In genomic region chr15:52785976-52786375, GRCm38 (mm10) we compare ENCODE assay signal across 15 mouse cellular contexts.
"Had no signal": no experiment of that assay in that cellular context is flagged by ENCODE, and none has a peak within 500 bp of the region (broad histone marks: within the 10 kb centered on the region; RNA-seq: fewer than 3 reads in every experiment).

No protein-coding gene starts in this region.

- H3K9me3 ChIP-seq: kidney, embryonic 15.5 days; limb, embryonic 12.5 days; liver, embryonic 13.5 days; midbrain, embryonic 15.5 days; neural tube, embryonic 13.5 days; stomach, embryonic 15.5 days had no signal

- DNase-seq: kidney, adult 2 months; kidney, postnatal 14 days; layer of hippocampus, postnatal 36 days; liver; liver, embryonic 13.5 days; liver, postnatal 0 days; lung, postnatal 4 days; retina, postnatal 1 day; thymus, postnatal 4 days had no signal

- H3K36me3 ChIP-seq: kidney, embryonic 15.5 days; limb, embryonic 12.5 days; liver, embryonic 13.5 days; midbrain, embryonic 15.5 days; neural tube, embryonic 13.5 days; stomach, embryonic 15.5 days had no signal

- H3K4me3 ChIP-seq: kidney, embryonic 15.5 days; limb, embryonic 12.5 days; liver, embryonic 13.5 days; midbrain, embryonic 15.5 days; neural tube, embryonic 13.5 days; stomach, embryonic 15.5 days had no signal

- H3K27me3 ChIP-seq: kidney, embryonic 15.5 days; limb, embryonic 12.5 days; liver, embryonic 13.5 days; midbrain, embryonic 15.5 days; neural tube, embryonic 13.5 days; stomach, embryonic 15.5 days had no signal

- H3K4me2 ChIP-seq: kidney, embryonic 15.5 days; limb, embryonic 12.5 days; liver, embryonic 13.5 days; midbrain, embryonic 11.5 days; midbrain, embryonic 15.5 days; neural tube, embryonic 13.5 days; stomach, embryonic 15.5 days had no signal

- H3K27ac ChIP-seq: kidney, embryonic 15.5 days; limb, embryonic 12.5 days; liver, embryonic 13.5 days; midbrain, embryonic 15.5 days; neural tube, embryonic 13.5 days; stomach, embryonic 15.5 days had no signal

- H3K4me1 ChIP-seq: kidney, embryonic 15.5 days; limb, embryonic 12.5 days; liver, embryonic 13.5 days; midbrain, embryonic 15.5 days; neural tube, embryonic 13.5 days; stomach, embryonic 15.5 days had no signal

- ATAC-seq: liver, postnatal 0 days; midbrain, embryonic 15.5 days had no signal

- H3K9ac ChIP-seq: kidney, embryonic 15.5 days; limb, embryonic 12.5 days; liver, embryonic 13.5 days; liver, postnatal 0 days; midbrain, embryonic 15.5 days; neural tube, embryonic 13.5 days; stomach, embryonic 15.5 days had no signal
